Mouse (Mus musculus): ENCODE results near the gene Krtap12-1. TPM values are rescaled to one million over a fixed set of nuclear protein-coding genes. Genes with fewer than 3 reads are reported as not detected.
"Not testable (repeated sequence)": the region's sequence is repeated elsewhere in the genome, so short reads cannot be mapped to it uniquely, and the experiment has no call there.

Krtap12-1 gene
- total and polyA plus RNA-seq, 2 experiments = not detected

- Histone ChIP-seq H3K79me2 (ENCODE audit: control insufficient read depth, insufficient read depth, low read length) (no peaks in the 10 kb centered on the region), H3K4me1 (ENCODE audit: control insufficient read depth, insufficient read depth, low read length) (no peaks in the 10 kb centered on the region), H3K36me3 (ENCODE audit: control insufficient read depth, insufficient read depth, low read length) (no peaks in the 10 kb centered on the region), H3K9ac (ENCODE audit: low read depth, low read length) (no peak overlapping the region), H3K27ac (replicated peaks; ENCODE audit: insufficient read depth, low read depth, low read length) (no peak overlapping the region), H3K27me3 (ENCODE audit: control insufficient read depth, insufficient read depth, low read length) (no peaks in the 10 kb centered on the region), H3K4me3 (ENCODE audit: insufficient read depth, low read depth, low read length) (no peak overlapping the region)
- WGBS = 87% methylated on average over 3 of the region's 3 CpGs
- TF ChIP-seq CTCF (IDR thresholded peaks at IDR 0.05; ENCODE audit: low read depth, low read length) (no peak), POLR2A (IDR thresholded peaks at IDR 0.05; ENCODE audit: extremely low read depth, insufficient read depth, low read length) (no peak)
- DNase-seq (ENCODE audit: extremely low read depth, low read depth, low spot score) = no peak
Measured at GRCm38 (mm10) chr10:77709831-77710230, 10.6 kb upstream of the Krtap12-1 start.

GRCm38 (mm10) chr10:77711157-77711556 is 9.2 kb upstream of the Krtap12-1 start, which contains the start of gene Gm10024:
Gene Gm10024, plus strand, starts transcription at chr10:77711457.
- H3K4me1 ChIP-seq (ENCODE audit: control insufficient read depth, insufficient read depth, low read length); DNase-seq (ENCODE audit: extremely low read depth, low read depth, low spot score); H3K36me3 ChIP-seq (ENCODE audit: control insufficient read depth, insufficient read depth, low read length): not testable (repeated sequence)

GRCm38 (mm10) chr10:77713734-77714133 is 6.7 kb upstream of the Krtap12-1 start:
- no peaks in the 10 kb centered on the region for H3K36me3 ChIP-seq (ENCODE audit: control insufficient read depth, insufficient read depth, low read length)

More at GRCm38 (mm10) chr10:77711157-77711556, 9.2 kb upstream of the Krtap12-1 start, which contains the start of gene Gm10024:
- not testable (repeated sequence) for H3K27me3 ChIP-seq (ENCODE audit: control insufficient read depth, insufficient read depth, low read length); H3K9ac ChIP-seq (ENCODE audit: low read depth, low read length); H3K27ac ChIP-seq (replicated peaks; ENCODE audit: insufficient read depth, low read depth, low read length); H3K79me2 ChIP-seq (ENCODE audit: control insufficient read depth, insufficient read depth, low read length); H3K4me3 ChIP-seq (ENCODE audit: insufficient read depth, low read depth, low read length)

GRCm38 (mm10) chr10:77715507-77715906 is 4.9 kb upstream of the Krtap12-1 start, which contains the start of gene Gm10142:
Gene Gm10142, plus strand, starts transcription at chr10:77715807.
- WGBS = 72% methylated on average over 1 of the region's 1 CpGs
- TF ChIP-seq CTCF (IDR thresholded peaks at IDR 0.05; ENCODE audit: low read depth, low read length) (no peak), POLR2A (IDR thresholded peaks at IDR 0.05; ENCODE audit: extremely low read depth, insufficient read depth, low read length) (no peak)
- H3K79me2 ChIP-seq (ENCODE audit: control insufficient read depth, insufficient read depth, low read length) = no peaks in the 10 kb centered on the region

More at GRCm38 (mm10) chr10:77713734-77714133, 6.7 kb upstream of the Krtap12-1 start:
- DNase-seq (ENCODE audit: extremely low read depth, low read depth, low spot score) = no peak
- no peak overlapping the region for H3K27ac ChIP-seq (replicated peaks; ENCODE audit: insufficient read depth, low read depth, low read length)
- 74% methylated on average over 4 of the region's 4 CpGs for WGBS
- H3K9ac ChIP-seq (ENCODE audit: low read depth, low read length) = no peak overlapping the region
- H3K27me3 ChIP-seq (ENCODE audit: control insufficient read depth, insufficient read depth, low read length) = no peaks in the 10 kb centered on the region
- H3K4me3 ChIP-seq (ENCODE audit: insufficient read depth, low read depth, low read length) = no peak overlapping the region
- H3K79me2 ChIP-seq (ENCODE audit: control insufficient read depth, insufficient read depth, low read length) = no peaks in the 10 kb centered on the region
- H3K4me1 ChIP-seq (ENCODE audit: control insufficient read depth, insufficient read depth, low read length) = no peaks in the 10 kb centered on the region
- TF ChIP-seq POLR2A (IDR thresholded peaks at IDR 0.05; ENCODE audit: extremely low read depth, insufficient read depth, low read length) = no peak
- TF ChIP-seq CTCF (IDR thresholded peaks at IDR 0.05; ENCODE audit: low read depth, low read length) = no peak

GRCm38 (mm10) chr10:77724855-77725254 is 4.5 kb downstream of the Krtap12-1 start:
- no peak for DNase-seq (ENCODE audit: extremely low read depth, low read depth, low spot score)
- 77% methylated on average over 8 of the region's 8 CpGs for WGBS

More at GRCm38 (mm10) chr10:77715507-77715906, 4.9 kb upstream of the Krtap12-1 start, which contains the start of gene Gm10142:
- H3K36me3 ChIP-seq (ENCODE audit: control insufficient read depth, insufficient read depth, low read length) = no peaks in the 10 kb centered on the region
- no peaks in the 10 kb centered on the region for H3K27me3 ChIP-seq (ENCODE audit: control insufficient read depth, insufficient read depth, low read length)
- H3K4me1 ChIP-seq (ENCODE audit: control insufficient read depth, insufficient read depth, low read length) = no peaks in the 10 kb centered on the region
- no peak for DNase-seq (ENCODE audit: extremely low read depth, low read depth, low spot score)
- H3K4me3 ChIP-seq (ENCODE audit: insufficient read depth, low read depth, low read length) = no peak within 1 kb of the TSS
- H3K27ac ChIP-seq (replicated peaks; ENCODE audit: insufficient read depth, low read depth, low read length) = no peak within 1 kb of the TSS
- H3K9ac ChIP-seq (ENCODE audit: low read depth, low read length) = no peak within 1 kb of the TSS

GRCm38 (mm10) chr10:77726186-77726585 is 5.8 kb downstream of the Krtap12-1 start, which contains the start of gene Gm10100:
Gene Gm10100, plus strand, starts transcription at chr10:77726486.
- 30% methylated on average over 3 of the region's 3 CpGs for whole genome bisulfite sequencing
- no peaks in the 10 kb centered on the region for H3K4me1 ChIP-seq (ENCODE audit: control insufficient read depth, insufficient read depth, low read length)
- no peak within 1 kb of the TSS for H3K9ac ChIP-seq (ENCODE audit: low read depth, low read length)
- no peak for DNase-seq (ENCODE audit: extremely low read depth, low read depth, low spot score)
- no peaks in the 10 kb centered on the region for H3K79me2 ChIP-seq (ENCODE audit: control insufficient read depth, insufficient read depth, low read length)
- no peaks in the 10 kb centered on the region for H3K36me3 ChIP-seq (ENCODE audit: control insufficient read depth, insufficient read depth, low read length)
- no peaks in the 10 kb centered on the region for H3K27me3 ChIP-seq (ENCODE audit: control insufficient read depth, insufficient read depth, low read length)
- no peak within 1 kb of the TSS for H3K4me3 ChIP-seq (ENCODE audit: insufficient read depth, low read depth, low read length)
- H3K27ac ChIP-seq (replicated peaks; ENCODE audit: insufficient read depth, low read depth, low read length) = no peak within 1 kb of the TSS
- TF ChIP-seq POLR2A (IDR thresholded peaks at IDR 0.05; ENCODE audit: extremely low read depth, insufficient read depth, low read length) (no peak), CTCF (IDR thresholded peaks at IDR 0.05; ENCODE audit: low read depth, low read length) (no peak)

More at GRCm38 (mm10) chr10:77724855-77725254, 4.5 kb downstream of the Krtap12-1 start:
- no peak overlapping the region for H3K27ac ChIP-seq (replicated peaks; ENCODE audit: insufficient read depth, low read depth, low read length)
- TF ChIP-seq CTCF (IDR thresholded peaks at IDR 0.05; ENCODE audit: low read depth, low read length) = peak; percentile 25; the same call in 1 of the 2 replicates
- no peak for TF ChIP-seq POLR2A (IDR thresholded peaks at IDR 0.05; ENCODE audit: extremely low read depth, insufficient read depth, low read length)
- no peak overlapping the region for H3K4me3 ChIP-seq (ENCODE audit: insufficient read depth, low read depth, low read length)
- H3K79me2 ChIP-seq (ENCODE audit: control insufficient read depth, insufficient read depth, low read length) = no peaks in the 10 kb centered on the region
- H3K36me3 ChIP-seq (ENCODE audit: control insufficient read depth, insufficient read depth, low read length) = no peaks in the 10 kb centered on the region
- no peak overlapping the region for H3K9ac ChIP-seq (ENCODE audit: low read depth, low read length)
- H3K27me3 ChIP-seq (ENCODE audit: control insufficient read depth, insufficient read depth, low read length) = no peaks in the 10 kb centered on the region
- H3K4me1 ChIP-seq (ENCODE audit: control insufficient read depth, insufficient read depth, low read length) = no peaks in the 10 kb centered on the region
